Mouse (Mus musculus): ENCODE results near the gene Sugct. TPM values are rescaled to one million over a fixed set of nuclear protein-coding genes. Genes with fewer than 3 reads are reported as not detected.

Sugct gene
- total and polyA plus RNA-seq, 3 experiments = 1.0 to 3.0 TPM; not detected in 1

GRCm38 (mm10) chr13:16912214-16912613 lies 783.1 kb downstream of the Sugct start:
- H3K4me3 ChIP-seq (ENCODE audit: control insufficient read depth in 1 of 2, insufficient read depth in 1 of 2, low read depth in 2 of 2, low read length in 2 of 2) = no peak overlapping the region
- DNase-seq (ENCODE audit: low read depth, low spot score) = no peak
- TF ChIP-seq NELFE (IDR thresholded peaks at IDR 0.05; ENCODE audit: low read depth, low read length) (no peak), GABPA (IDR thresholded peaks at IDR 0.05; ENCODE audit: low read depth, low read length) (no peak), ZMIZ1 (IDR thresholded peaks at IDR 0.05; ENCODE audit: low read depth, low read length) (no peak), SIN3A (IDR thresholded peaks at IDR 0.05; ENCODE audit: low read length) (no peak), POLR2AphosphoS5 (IDR thresholded peaks at IDR 0.05; ENCODE audit: borderline replicate concordance, low read depth, low read length) (no peak), E2F4 (IDR thresholded peaks at IDR 0.05; ENCODE audit: borderline replicate concordance, low read depth, low read length) (no peak), ZNF384 (IDR thresholded peaks at IDR 0.05; ENCODE audit: low read depth, low read length) (no peak), POLR2AphosphoS2 (IDR thresholded peaks at IDR 0.05; ENCODE audit: low read length) (no peak), RCOR1 (IDR thresholded peaks at IDR 0.05; ENCODE audit: low read depth, low read length) (no peak), ETS1 (IDR thresholded peaks at IDR 0.05; ENCODE audit: low read depth, low read length) (no peak)
- no peaks in the 10 kb centered on the region for H3K27me3 ChIP-seq (ENCODE audit: control insufficient read depth in 1 of 2, insufficient read depth in 2 of 2, low read length in 2 of 2)
- no peaks in the 10 kb centered on the region; a peak in 1 of 4 replicates for H3K4me1 ChIP-seq (ENCODE audit: control insufficient read depth in 1 of 2, insufficient read depth in 2 of 2, low read length in 2 of 2)
- no peak overlapping the region for H3K27ac ChIP-seq (ENCODE audit: control insufficient read depth, low read depth, low read length)
- H3K79me2 ChIP-seq (ENCODE audit: control insufficient read depth, insufficient read depth, low read length, poor library complexity) = no peaks in the 10 kb centered on the region
- H3K9ac ChIP-seq (ENCODE audit: control insufficient read depth, low read depth, low read length, poor library complexity, severe bottlenecking) = no peak overlapping the region
- no peaks in the 10 kb centered on the region for H3K36me3 ChIP-seq (ENCODE audit: control insufficient read depth in 1 of 2, insufficient read depth in 2 of 2, low read length in 2 of 2)
- no peaks in the 10 kb centered on the region for H3K9me3 ChIP-seq (replicated peaks; ENCODE audit: insufficient read depth, low read length)

GRCm38 (mm10) chr13:16906974-16907373 lies 788.4 kb downstream of the Sugct start:
- no peak overlapping the region for H3K4me3 ChIP-seq (ENCODE audit: control insufficient read depth in 1 of 2, insufficient read depth in 1 of 2, low read depth in 2 of 2, low read length in 2 of 2)
- no peak overlapping the region for H3K9ac ChIP-seq (ENCODE audit: control insufficient read depth, low read depth, low read length, poor library complexity, severe bottlenecking)
- H3K36me3 ChIP-seq (ENCODE audit: control insufficient read depth in 1 of 2, insufficient read depth in 2 of 2, low read length in 2 of 2) = no peaks in the 10 kb centered on the region
- no peaks in the 10 kb centered on the region for H3K4me1 ChIP-seq (ENCODE audit: control insufficient read depth in 1 of 2, insufficient read depth in 2 of 2, low read length in 2 of 2)
- H3K9me3 ChIP-seq (replicated peaks; ENCODE audit: insufficient read depth, low read length) = no peaks in the 10 kb centered on the region
- no peak overlapping the region for H3K27ac ChIP-seq (ENCODE audit: control insufficient read depth, low read depth, low read length)
- no peak for DNase-seq (ENCODE audit: low read depth, low spot score)
- TF ChIP-seq ZC3H11A (IDR thresholded peaks at IDR 0.05; ENCODE audit: low read depth, low read length) (no peak), ETS1 (IDR thresholded peaks at IDR 0.05; ENCODE audit: low read depth, low read length) (no peak), MYC (IDR thresholded peaks at IDR 0.05; ENCODE audit: low read depth, low read length) (no peak), BHLHE40 (IDR thresholded peaks at IDR 0.05; ENCODE audit: borderline replicate concordance, low read depth, low read length) (no peak), POLR2AphosphoS2 (IDR thresholded peaks at IDR 0.05; ENCODE audit: low read length) (no peak), GATA1 (IDR thresholded peaks at IDR 0.05; ENCODE audit: low read depth, low read length) (no peak)
- H3K79me2 ChIP-seq (ENCODE audit: control insufficient read depth, insufficient read depth, low read length, poor library complexity) = no peaks in the 10 kb centered on the region
- H3K27me3 ChIP-seq (ENCODE audit: control insufficient read depth in 1 of 2, insufficient read depth in 2 of 2, low read length in 2 of 2) = no peaks in the 10 kb centered on the region

- H3K4me3 ChIP-seq (ENCODE audit: control insufficient read depth in 1 of 2, insufficient read depth in 1 of 2, low read depth in 2 of 2, low read length in 2 of 2) = no peak overlapping the region
- H3K27ac ChIP-seq (ENCODE audit: control insufficient read depth, low read depth, low read length) = no peak overlapping the region
- TF ChIP-seq RCOR1 (IDR thresholded peaks at IDR 0.05; ENCODE audit: low read depth, low read length) (no peak), E2F4 (IDR thresholded peaks at IDR 0.05; ENCODE audit: borderline replicate concordance, low read depth, low read length) (no peak), GABPA (IDR thresholded peaks at IDR 0.05; ENCODE audit: low read depth, low read length) (no peak), MAZ (IDR thresholded peaks at IDR 0.05; ENCODE audit: low read depth, low read length) (no peak), ELF1 (IDR thresholded peaks at IDR 0.05; ENCODE audit: low read depth, low read length) (no peak), MYB (IDR thresholded peaks at IDR 0.05; ENCODE audit: low read depth, low read length) (no peak), USF2 (IDR thresholded peaks at IDR 0.05; ENCODE audit: borderline replicate concordance in 1 of 2, insufficient read depth in 1 of 2, low read depth in 1 of 2, low read length in 2 of 2) (no peak), TBP (IDR thresholded peaks at IDR 0.05; ENCODE audit: low read depth, low read length) (no peak), POLR2A (IDR thresholded peaks at IDR 0.05; ENCODE audit: control insufficient read depth in 1 of 2, insufficient read depth in 1 of 2, low read depth in 1 of 2, low read length in 2 of 2, poor library complexity in 1 of 2) (no peak), POLR2AphosphoS5 (IDR thresholded peaks at IDR 0.05; ENCODE audit: borderline replicate concordance, low read depth, low read length) (no peak), UBTF (IDR thresholded peaks at IDR 0.05; ENCODE audit: borderline replicate concordance, insufficient read depth, low read depth, low read length) (no peak), MAX (IDR thresholded peaks at IDR 0.05; ENCODE audit: low read length) (no peak), ZMIZ1 (IDR thresholded peaks at IDR 0.05; ENCODE audit: low read depth, low read length) (no peak)
- no peaks in the 10 kb centered on the region for H3K9me3 ChIP-seq (replicated peaks; ENCODE audit: insufficient read depth, low read length)
- no peak overlapping the region for H3K9ac ChIP-seq (ENCODE audit: control insufficient read depth, low read depth, low read length, poor library complexity, severe bottlenecking)
- H3K4me1 ChIP-seq (ENCODE audit: control insufficient read depth in 1 of 2, insufficient read depth in 2 of 2, low read length in 2 of 2) = no peaks in the 10 kb centered on the region
- no peaks in the 10 kb centered on the region for H3K79me2 ChIP-seq (ENCODE audit: control insufficient read depth, insufficient read depth, low read length, poor library complexity)
- no peaks in the 10 kb centered on the region for H3K36me3 ChIP-seq (ENCODE audit: control insufficient read depth in 1 of 2, insufficient read depth in 2 of 2, low read length in 2 of 2)
- no peaks in the 10 kb centered on the region for H3K27me3 ChIP-seq (ENCODE audit: control insufficient read depth in 1 of 2, insufficient read depth in 2 of 2, low read length in 2 of 2)
- DNase-seq (ENCODE audit: low read depth, low spot score) = no peak
Measured at GRCm38 (mm10) chr13:16901424-16901823, 793.9 kb downstream of the Sugct start.
